Mouse (Mus musculus) T-cell, adult 2 months (primary cell): ENCODE results near the gene Rab3d.

Source experiments
- DNase-seq: peaks from one replicate; pipeline ENCODE4 v3.0.0; 2022; ENCODE audit warnings: low spot score

The Rab3d gene

GRCm38 (mm10) chr9:21938234-21938855 is 20.4 kb upstream of the Rab3d start:
- DNase-seq, result no peak

GRCm38 (mm10) chr9:21937711-21938175 is 19.8 kb upstream of the Rab3d start:
- DNase-seq, result no peak

- DNase-seq, result peak; percentile 87
These were observed 18.9 kb upstream of the Rab3d start, which contains the start of gene Plppr2 for GRCm38 (mm10) chr9:21936692-21937570. Gene Plppr2, plus strand, starts transcription at chr9:21937033.

GRCm38 (mm10) chr9:21935466-21936131 is 17.6 kb upstream of the Rab3d start:
- no peak for DNase-seq

GRCm38 (mm10) chr9:21934021-21934420 is 16.0 kb upstream of the Rab3d start:
- DNase-seq, result no peak

- no peak for DNase-seq
These were observed 14.6 kb upstream of the Rab3d start for GRCm38 (mm10) chr9:21932445-21933137.

GRCm38 (mm10) chr9:21932006-21932405 is 14.0 kb upstream of the Rab3d start:
- DNase-seq, result no peak

GRCm38 (mm10) chr9:21929208-21929607 is 11.2 kb upstream of the Rab3d start:
- DNase-seq, result no peak

GRCm38 (mm10) chr9:21927208-21927753 is 9.3 kb upstream of the Rab3d start, which contains the start of the genes Ccdc159 and Tmem205:
Gene Ccdc159, plus strand, starts transcription at chr9:21927471.
Gene Tmem205, minus strand, starts transcription at chr9:21927556.
- no peak for DNase-seq

GRCm38 (mm10) chr9:21926784-21927183 is 8.8 kb upstream of the Rab3d start:
- no peak for DNase-seq

GRCm38 (mm10) chr9:21926155-21926554 is 8.2 kb upstream of the Rab3d start:
- no peak for DNase-seq

- no peak for DNase-seq
These were observed 7.5 kb upstream of the Rab3d start for GRCm38 (mm10) chr9:21925506-21925905.

GRCm38 (mm10) chr9:21925034-21925433 is 7.0 kb upstream of the Rab3d start:
- no peak for DNase-seq

- no peak for DNase-seq
These were observed 6.1 kb upstream of the Rab3d start for GRCm38 (mm10) chr9:21924099-21924493.

- DNase-seq, result no peak
These were observed 5.6 kb upstream of the Rab3d start for GRCm38 (mm10) chr9:21923490-21924098.

- no peak for DNase-seq
These were observed 5.0 kb upstream of the Rab3d start for GRCm38 (mm10) chr9:21923036-21923435.

- DNase-seq, result no peak
These were observed 846 bp upstream of the Rab3d start for GRCm38 (mm10) chr9:21918692-21919384.

GRCm38 (mm10) chr9:21917493-21918034 is 428 bp downstream of the Rab3d start:
- DNase-seq, result no peak

GRCm38 (mm10) chr9:21916851-21917492 is 1.0 kb downstream of the Rab3d start:
- no peak for DNase-seq
